Mouse (Mus musculus) bone marrow macrophage, adult 2 months (primary cell): ENCODE results near the gene Slc13a5. TPM values are rescaled to one million over a fixed set of nuclear protein-coding genes. Genes with fewer than 3 reads are reported as not detected.
A peak's percentile ranks its signal among the peaks of the same experiment; 100 is the strongest.

Source experiments
- H3K27ac ChIP-seq: 2 replicates; pipeline ENCODE4 v1.5.1; 2012; ENCODE audit warnings: low read depth, low read length; ENCODE audit not compliant: insufficient read depth
- H3K4me1 ChIP-seq: 2 replicates; pipeline ENCODE4 v1.6.1; 2012; ENCODE audit warnings: low read length; ENCODE audit not compliant: control insufficient read depth, insufficient read depth
- H3K4me3 ChIP-seq: 2 replicates; pipeline ENCODE4 v1.5.1; 2012; ENCODE audit warnings: mild to moderate bottlenecking, low read length, moderate library complexity; ENCODE audit not compliant: insufficient read depth
- CTCF ChIP-seq: IDR thresholded peaks from 2 replicates; pipeline ENCODE4 v1.5.1; 2012; ENCODE audit warnings: low read depth, mild to moderate bottlenecking, low read length, moderate library complexity
- POLR2A ChIP-seq: IDR thresholded peaks from 2 replicates; pipeline ENCODE4 v1.6.1; 2012; ENCODE audit warnings: mild to moderate bottlenecking, low read depth, low read length, borderline replicate concordance
- polyA plus RNA-seq: library from polyadenylated mRNA; stranded (reverse); fragments of >200 nt; gene quantifications from 2 replicates; pipeline ENCODE4 v1.2.4, GENCODE M21; 2012; ENCODE audit not compliant: missing spikeins, insufficient read depth, insufficient read length

Slc13a5 gene
- polyA plus RNA-seq, 1 experiment = not detected

DNA sequence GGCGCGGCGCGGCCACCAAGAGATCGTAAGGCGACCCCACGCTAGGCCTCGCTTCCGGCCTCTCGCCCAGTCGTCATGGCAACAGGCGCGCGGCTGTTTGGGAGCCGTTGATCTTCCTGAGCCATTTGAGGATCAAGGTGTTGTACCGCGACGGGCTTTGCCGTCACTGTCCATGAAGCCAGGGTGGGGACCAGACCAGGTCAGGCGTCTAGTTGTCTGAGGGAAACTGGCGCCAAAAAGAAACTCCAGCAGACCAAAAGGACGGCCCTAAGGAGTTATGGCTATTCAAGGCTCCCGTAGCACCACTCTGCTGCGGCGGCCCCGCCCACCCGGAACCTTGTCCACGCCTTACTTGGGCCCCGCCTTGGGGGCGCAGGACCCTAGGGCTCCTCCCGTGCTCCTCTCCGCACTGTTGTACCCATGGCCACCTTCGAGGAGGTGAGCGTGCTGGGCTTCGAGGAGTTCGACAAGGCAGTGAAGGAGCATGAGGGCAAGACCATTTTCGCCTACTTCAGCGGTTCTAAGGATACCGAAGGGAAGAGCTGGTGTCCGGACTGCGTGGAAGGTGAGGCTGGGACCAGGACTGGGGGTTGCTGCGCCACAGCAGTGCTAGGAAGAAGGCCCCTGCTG, 59.7 kb downstream of the Slc13a5 start, which contains the start of the genes 4933427D14Rik and Txndc17:
TSS of gene 4933427D14Rik (minus strand) at position 256 of the 630 bp plus-strand sequence.
TSS of gene Txndc17 (plus strand) at position 344 of the 630 bp plus-strand sequence.
- no peak within 1 kb of the TSS for H3K27ac ChIP-seq
- TF ChIP-seq POLR2A (no peak), CTCF (no peak)
- H3K4me3 ChIP-seq = peak within 1 kb of the TSS; percentile 92
- peaks cover 10% of the 10 kb centered on the region for H3K4me1 ChIP-seq

DNA sequence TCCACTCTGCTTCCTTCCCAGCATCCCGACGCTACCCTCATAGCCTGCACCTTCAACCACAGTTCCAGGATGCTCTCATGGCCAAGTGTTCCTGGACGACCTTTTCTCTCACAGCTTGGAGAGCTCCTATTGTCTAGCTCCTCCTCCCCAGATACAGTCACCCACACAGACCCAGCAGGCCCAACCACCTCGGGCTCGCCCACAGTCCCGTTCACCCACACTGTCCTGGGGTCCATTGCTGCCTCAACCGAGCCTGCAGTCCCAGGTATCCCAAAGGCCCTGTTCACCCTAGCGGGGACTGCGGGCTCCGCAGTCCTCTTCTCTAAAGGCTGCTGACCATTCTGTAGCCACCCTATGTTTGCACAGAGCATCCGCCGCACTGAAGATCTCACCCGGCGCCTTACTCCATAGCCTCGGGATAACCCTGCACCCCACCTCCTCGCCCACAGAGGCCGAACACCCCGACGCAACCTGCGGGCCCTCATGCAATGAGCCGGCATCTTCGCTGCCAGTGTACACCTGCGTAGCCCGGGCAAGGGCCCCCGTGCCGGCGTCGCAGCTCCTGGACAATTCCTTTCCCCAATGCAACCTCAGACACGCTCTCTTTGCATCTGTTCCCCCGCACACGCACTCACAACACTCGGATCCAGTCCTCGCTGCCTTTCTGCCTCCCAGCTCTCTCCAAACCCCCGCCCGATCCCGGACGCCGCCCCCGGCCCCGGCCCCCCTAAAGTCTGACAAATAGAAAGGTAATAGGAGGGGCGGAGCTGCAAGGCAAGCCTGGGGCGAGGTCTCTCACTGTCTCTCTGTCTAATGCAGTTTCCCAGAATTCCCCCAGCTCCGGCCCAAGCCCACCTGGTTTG, 60.5 kb downstream of the Slc13a5 start, which contains the start of gene Gm43951:
TSS of gene Gm43951 (minus strand) at position 500 of the 863 bp plus-strand sequence.
- Histone ChIP-seq H3K4me1 (peaks cover 10% of the 10 kb centered on the region), H3K4me3 (peak within 1 kb of the TSS; percentile 92), H3K27ac (no peak within 1 kb of the TSS)
- TF ChIP-seq CTCF (no peak), POLR2A (no peak)

DNA sequence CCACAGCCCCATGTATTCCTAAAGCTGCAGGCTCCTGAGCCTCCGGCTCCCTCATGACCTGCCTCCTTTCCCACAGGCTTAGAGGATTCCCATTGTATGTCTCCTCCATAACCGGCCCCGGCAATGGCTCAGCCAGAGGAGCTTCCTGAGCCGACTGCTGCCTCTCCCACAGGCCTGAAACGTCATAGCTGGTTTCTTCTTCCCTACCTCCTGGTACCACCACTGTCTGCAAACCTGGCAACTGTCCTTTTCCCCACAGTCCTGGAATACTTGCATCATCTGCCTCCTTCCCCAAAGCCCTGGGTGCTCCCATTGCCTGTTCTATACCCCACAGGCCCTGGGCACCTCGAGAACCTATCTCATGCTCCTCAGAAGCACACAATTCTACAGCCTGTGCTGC, 61.8 kb downstream of the Slc13a5 start:
- Histone ChIP-seq H3K4me1 (peaks cover 10% of the 10 kb centered on the region), H3K4me3 (peak overlapping the region; percentile 92; the same call in 1 of the 2 replicates), H3K27ac (no peak overlapping the region)
- TF ChIP-seq POLR2A (no peak), CTCF (no peak)

DNA sequence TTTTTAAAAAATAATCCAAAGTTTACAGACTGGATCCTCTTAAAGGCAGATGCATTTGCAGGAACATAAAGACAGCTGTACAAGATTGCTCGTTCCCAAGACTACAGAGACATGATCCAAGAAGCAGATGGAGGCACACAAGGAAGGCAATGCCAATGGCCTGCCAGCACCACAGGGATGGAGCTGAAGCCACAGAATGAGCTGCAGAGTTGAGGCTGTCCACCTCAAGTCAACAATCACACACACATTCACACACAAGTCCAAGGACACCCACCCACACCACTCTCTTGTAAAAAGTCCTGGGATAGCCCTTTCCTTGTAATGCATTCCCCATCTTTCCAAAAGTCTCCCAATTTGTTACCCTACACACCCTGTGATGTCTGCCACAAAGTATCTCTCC, 63.6 kb downstream of the Slc13a5 start:
- no peak overlapping the region for H3K27ac ChIP-seq
- peaks cover 10% of the 10 kb centered on the region for H3K4me1 ChIP-seq
- TF ChIP-seq POLR2A (no peak), CTCF (no peak)
- H3K4me3 ChIP-seq = no peak overlapping the region

DNA sequence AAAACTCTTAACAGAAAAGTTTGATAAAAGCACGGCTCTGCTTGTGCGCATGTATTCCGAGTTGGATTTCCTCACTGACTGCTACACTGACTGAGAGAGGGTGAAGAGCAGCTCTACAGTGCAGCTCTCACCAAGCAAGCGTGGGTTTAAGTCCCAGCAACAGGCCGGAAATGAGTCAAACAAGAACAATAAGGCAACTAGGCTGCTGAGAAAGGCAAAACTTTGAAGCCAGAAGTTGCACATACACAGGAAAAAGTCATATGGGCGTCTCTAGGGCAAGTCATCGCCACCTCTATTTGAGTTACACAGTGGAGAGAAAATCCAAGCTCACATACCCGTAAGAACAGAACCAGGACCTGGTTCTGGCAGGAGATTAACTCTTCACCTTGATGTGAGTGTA, 70.5 kb downstream of the Slc13a5 start:
- Histone ChIP-seq H3K27ac (peak overlapping the region; percentile 39), H3K4me1 (0 out of 2 replicates have a peak, but pooled peaks cover 4% of the 10 kb centered on the region), H3K4me3 (no peak overlapping the region)
- TF ChIP-seq CTCF (no peak), POLR2A (no peak)

- no peak for TF ChIP-seq CTCF
- TF ChIP-seq POLR2A = no peak
- H3K27ac ChIP-seq = no peak overlapping the region
- H3K4me3 ChIP-seq = no peak overlapping the region
- H3K4me1 ChIP-seq = 0 out of 2 replicates have a peak, but pooled peaks cover 4% of the 10 kb centered on the region
These were observed 72.8 kb downstream of the Slc13a5 start for GRCm38 (mm10) chr11:72194259-72194658.

Other genes starting within 250 kb of the Slc13a5 start
- gene Aipl1, start 229.7 kb downstream of the Slc13a5 start, polyA plus RNA-seq = 0.38 and 0.49 TPM in 2 replicates
- gene Pimreg, start 225.2 kb downstream of the Slc13a5 start, polyA plus RNA-seq = 26.8 and 34.3 TPM in 2 replicates
- gene Pitpnm3, start 131.4 kb downstream of the Slc13a5 start, polyA plus RNA-seq = not detected in 2 replicates
- 0.31 and 1.0 TPM in 2 replicates for gene Gm43951, start 60.4 kb downstream of the Slc13a5 start, polyA plus RNA-seq
- 5.8 and 7.1 TPM in 2 replicates for gene 4933427D14Rik, start 59.8 kb downstream of the Slc13a5 start, polyA plus RNA-seq
- gene Txndc17, start 59.7 kb downstream of the Slc13a5 start, polyA plus RNA-seq = 165 and 168 TPM in 2 replicates
- 10.0 and 11.0 TPM in 2 replicates for gene Med31, start 51.6 kb downstream of the Slc13a5 start, polyA plus RNA-seq
- 135 and 148 TPM in 2 replicates for gene Xaf1, start 34.4 kb upstream of the Slc13a5 start, polyA plus RNA-seq
- 0.47 TPM in 1 of 2 replicates, not detected in the other for gene Fbxo39, start 47.2 kb upstream of the Slc13a5 start, polyA plus RNA-seq
- not detected in 2 replicates for gene Tekt1, start 95.2 kb upstream of the Slc13a5 start, polyA plus RNA-seq
- not detected in 2 replicates for gene Smtnl2, start 144.5 kb upstream of the Slc13a5 start, polyA plus RNA-seq
- not detected in 2 replicates for gene Ggt6, start 168.3 kb upstream of the Slc13a5 start, polyA plus RNA-seq
- gene Mybbp1a, start 174.1 kb upstream of the Slc13a5 start, polyA plus RNA-seq = 30.6 and 35.7 TPM in 2 replicates
- not detected in 2 replicates for gene Spns2, start 222.7 kb upstream of the Slc13a5 start, polyA plus RNA-seq